Mouse (Mus musculus): ENCODE data around the gene Hoxb7. TPM values are rescaled to one million over a fixed set of nuclear protein-coding genes. Genes with fewer than 3 reads are reported as not detected.

Hoxb7 gene
- polyA plus RNA-seq, 1 experiment from 2014 or later: 12.4 TPM

DNA sequence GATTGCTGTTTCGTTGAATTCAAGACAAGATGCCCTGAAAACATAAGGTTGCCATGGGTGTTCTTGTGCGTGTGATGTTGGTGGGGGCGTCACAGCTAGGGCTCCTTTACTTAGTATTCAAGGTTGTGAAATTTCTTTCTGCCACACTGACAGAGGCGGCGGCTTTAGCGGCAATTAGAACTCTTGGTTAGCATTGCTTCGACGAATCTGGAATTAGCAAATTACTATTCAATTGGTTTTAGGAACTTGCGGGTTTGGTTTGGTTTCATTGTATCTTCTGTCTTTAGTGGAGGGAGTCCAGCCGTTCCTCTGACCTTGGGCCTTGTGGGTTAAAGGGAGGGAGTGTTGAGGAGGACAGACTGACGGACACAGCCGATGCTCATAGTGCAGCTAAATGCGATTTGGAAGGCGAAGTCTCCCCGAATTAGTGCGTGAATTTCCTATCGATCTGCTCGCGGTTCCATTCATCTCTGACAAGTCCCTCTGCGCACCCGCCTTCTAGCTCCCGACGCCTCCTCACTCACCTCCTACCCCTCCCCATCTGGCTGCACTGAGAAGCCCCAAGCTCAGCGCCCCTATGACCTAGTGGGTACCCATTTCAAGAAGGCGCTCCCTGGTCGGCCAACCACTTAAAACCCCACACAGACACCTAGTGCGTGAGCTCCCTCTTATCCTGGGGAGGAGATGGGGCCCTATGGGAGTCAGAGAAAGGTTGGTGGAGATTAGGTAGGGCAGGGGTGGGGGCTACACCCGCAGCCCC is 31.4 kb downstream of the Hoxb7 start, which contains the start of gene Hoxb4:
Gene Hoxb4, plus strand, starts transcription at position 660 of the 760 bp plus-strand sequence.
- 9% methylated on average over 28 of the region's 28 CpGs for WGBS
- Histone ChIP-seq H3K36me3 (no peaks in the 10 kb centered on the region), H3K4me3 (replicated peaks) (peak within 1 kb of the TSS; percentile 64), H3K27me3 (replicated peaks) (peaks cover 3% of the 10 kb centered on the region), H3K4me1 (replicated peaks) (peaks cover 21% of the 10 kb centered on the region), H3K9me3 (no peaks in the 10 kb centered on the region), H3K4me2 (replicated peaks) (peak within 1 kb of the TSS; percentile 81), H3K9ac (peak within 1 kb of the TSS; percentile 83), H3K27ac (peak within 1 kb of the TSS; percentile 98)
- peak; percentile 3; the same call in 1 of the 2 replicates for ATAC-seq

DNA sequence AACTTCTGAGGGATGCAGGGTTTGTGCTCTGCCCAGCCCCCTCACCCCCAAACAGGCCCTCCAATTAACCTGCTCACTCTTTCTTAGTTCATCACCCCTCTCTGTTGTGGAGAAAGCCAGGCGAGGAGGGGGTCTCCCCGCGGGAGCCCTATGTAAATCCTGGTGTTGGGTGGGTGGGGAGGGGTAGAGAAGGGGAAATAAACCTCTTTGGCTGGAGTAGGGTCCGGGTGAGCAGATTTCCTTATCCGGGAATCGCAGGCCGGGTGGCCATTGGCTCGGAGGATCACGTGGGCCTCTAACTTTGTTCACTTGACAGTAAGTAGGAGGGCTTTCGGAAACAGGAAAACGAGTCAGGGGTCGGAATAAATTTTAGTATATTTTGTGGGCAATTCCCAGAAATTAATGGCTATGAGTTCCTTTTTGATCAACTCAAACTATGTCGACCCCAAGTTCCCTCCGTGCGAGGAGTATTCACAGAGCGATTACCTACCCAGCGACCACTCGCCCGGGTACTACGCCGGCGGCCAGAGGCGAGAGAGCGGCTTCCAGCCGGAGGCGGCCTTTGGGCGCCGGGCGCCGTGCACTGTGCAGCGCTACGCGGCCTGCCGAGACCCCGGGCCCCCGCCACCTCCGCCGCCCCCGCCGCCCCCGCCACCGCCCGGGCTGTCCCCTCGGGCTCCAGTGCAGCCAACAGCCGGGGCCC is 32.1 kb downstream of the Hoxb7 start:
- H3K4me1 ChIP-seq (replicated peaks): peaks cover 20% of the 10 kb centered on the region

DNA sequence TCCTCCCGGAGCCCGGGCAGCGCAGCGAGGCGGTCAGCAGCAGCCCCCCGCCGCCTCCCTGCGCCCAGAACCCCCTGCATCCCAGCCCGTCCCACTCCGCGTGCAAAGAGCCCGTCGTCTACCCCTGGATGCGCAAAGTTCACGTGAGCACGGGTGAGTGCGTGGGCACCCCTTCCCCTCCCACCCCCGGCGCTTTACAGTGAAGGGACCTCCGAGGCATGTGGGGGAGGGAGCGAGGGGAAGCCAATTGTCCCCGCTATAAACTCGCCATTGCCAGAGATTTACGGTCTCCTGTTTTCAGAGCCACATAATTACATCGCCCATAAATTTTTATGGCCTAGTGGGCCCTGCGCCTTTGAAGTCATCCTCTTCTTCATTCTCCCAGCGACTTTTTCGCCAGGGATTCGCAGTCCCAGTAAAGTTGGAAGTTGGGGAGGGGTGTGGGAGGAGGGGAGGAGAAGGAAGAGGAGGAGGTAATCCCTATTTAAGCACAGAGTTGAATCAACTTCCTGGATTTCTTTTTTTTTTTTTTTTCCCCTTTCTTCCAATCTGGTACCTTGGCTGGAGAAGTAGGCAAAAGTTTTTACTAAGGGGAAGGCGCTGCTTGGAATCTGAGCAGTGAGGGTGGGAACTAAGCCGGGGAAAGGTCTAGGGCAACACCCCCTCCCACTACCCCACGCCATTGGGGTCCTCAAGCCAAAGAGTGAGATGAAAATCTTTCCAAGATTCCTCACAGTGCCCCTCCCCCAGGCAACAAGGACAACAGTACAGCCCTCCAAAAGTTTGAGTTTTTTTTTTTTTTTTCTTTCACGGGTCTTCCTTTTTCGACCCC is 32.9 kb downstream of the Hoxb7 start:
- Histone ChIP-seq H3K27ac (peak overlapping the region; percentile 98), H3K9ac (peak overlapping the region; percentile 83), H3K27me3 (replicated peaks) (peaks cover 6% of the 10 kb centered on the region), H3K4me3 (replicated peaks) (peak overlapping the region; percentile 64), H3K36me3 (no peaks in the 10 kb centered on the region), H3K9me3 (no peaks in the 10 kb centered on the region), H3K4me2 (replicated peaks) (peak overlapping the region; percentile 81), H3K4me1 (replicated peaks) (peaks cover 19% of the 10 kb centered on the region)
- ATAC-seq: peak; percentile 57
- 1% methylated on average over 34 of the region's 34 CpGs for WGBS

More for the DNA sequence above, 32.1 kb downstream of the Hoxb7 start:
- Histone ChIP-seq H3K36me3 (no peaks in the 10 kb centered on the region), H3K9me3 (no peaks in the 10 kb centered on the region), H3K4me2 (replicated peaks) (peak overlapping the region; percentile 81), H3K27ac (peak overlapping the region; percentile 98), H3K4me3 (replicated peaks) (peak overlapping the region; percentile 64), H3K9ac (peak overlapping the region; percentile 83), H3K27me3 (replicated peaks) (peaks cover 3% of the 10 kb centered on the region)
- ATAC-seq: peak; percentile 77
- 0% methylated on average over 43 of the region's 45 CpGs for WGBS

DNA sequence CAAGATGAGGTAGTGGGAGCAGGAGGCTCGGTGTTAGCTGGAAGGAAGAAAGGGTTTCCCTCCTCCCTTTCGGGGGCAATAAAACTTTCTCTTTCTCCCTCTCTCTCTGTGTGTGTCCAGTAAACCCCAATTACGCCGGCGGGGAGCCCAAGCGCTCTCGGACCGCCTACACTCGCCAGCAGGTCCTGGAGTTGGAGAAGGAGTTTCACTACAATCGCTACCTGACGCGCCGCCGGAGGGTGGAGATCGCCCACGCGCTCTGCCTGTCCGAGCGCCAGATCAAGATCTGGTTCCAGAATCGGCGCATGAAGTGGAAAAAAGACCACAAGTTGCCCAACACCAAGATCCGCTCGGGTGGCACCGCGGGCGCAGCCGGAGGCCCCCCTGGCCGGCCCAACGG is 33.5 kb downstream of the Hoxb7 start:
- Histone ChIP-seq H3K4me2 (replicated peaks) (peak overlapping the region; percentile 81), H3K4me1 (replicated peaks) (peaks cover 19% of the 10 kb centered on the region), H3K4me3 (replicated peaks) (peak overlapping the region; percentile 64), H3K9ac (peak overlapping the region; percentile 83), H3K36me3 (no peaks in the 10 kb centered on the region), H3K9me3 (no peaks in the 10 kb centered on the region), H3K27me3 (replicated peaks) (peaks cover 4% of the 10 kb centered on the region), H3K27ac (peak overlapping the region; percentile 98)
- ATAC-seq: peak; percentile 5; the same call in 1 of the 2 replicates
- under 1% methylated on average over 29 of the region's 29 CpGs for WGBS

DNA sequence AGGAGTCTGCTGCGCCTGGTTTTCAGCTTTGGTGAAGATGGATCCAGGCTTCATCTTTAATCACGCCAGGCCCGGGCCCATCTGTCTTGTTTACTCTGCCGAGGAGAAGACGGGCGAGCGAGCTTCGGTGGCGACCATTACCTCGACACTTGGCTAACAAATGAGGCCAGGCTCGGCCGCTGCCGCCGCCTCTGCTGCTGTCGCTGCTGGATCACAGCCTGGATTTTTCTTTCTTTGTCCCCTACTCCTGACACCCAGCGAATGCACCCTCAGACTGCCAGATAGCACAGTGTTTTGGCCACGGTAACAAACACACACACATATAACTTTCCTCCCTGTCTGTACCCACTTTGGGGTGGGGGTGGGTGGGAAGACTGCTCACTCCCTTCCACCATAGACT is 34.3 kb downstream of the Hoxb7 start:
- H3K27ac ChIP-seq: peak overlapping the region; percentile 98
- 25% methylated on average over 17 of the region's 17 CpGs for WGBS
- peak overlapping the region; percentile 64 for H3K4me3 ChIP-seq (replicated peaks)
- no peaks in the 10 kb centered on the region for H3K36me3 ChIP-seq
- peaks cover 18% of the 10 kb centered on the region for H3K4me1 ChIP-seq (replicated peaks)
- ATAC-seq: no peak
- peak overlapping the region; percentile 83 for H3K9ac ChIP-seq
- peaks cover 2% of the 10 kb centered on the region; the same call in 1 of the 2 replicates for H3K27me3 ChIP-seq (replicated peaks)
- peak overlapping the region; percentile 81 for H3K4me2 ChIP-seq (replicated peaks)
- no peaks in the 10 kb centered on the region for H3K9me3 ChIP-seq

DNA sequence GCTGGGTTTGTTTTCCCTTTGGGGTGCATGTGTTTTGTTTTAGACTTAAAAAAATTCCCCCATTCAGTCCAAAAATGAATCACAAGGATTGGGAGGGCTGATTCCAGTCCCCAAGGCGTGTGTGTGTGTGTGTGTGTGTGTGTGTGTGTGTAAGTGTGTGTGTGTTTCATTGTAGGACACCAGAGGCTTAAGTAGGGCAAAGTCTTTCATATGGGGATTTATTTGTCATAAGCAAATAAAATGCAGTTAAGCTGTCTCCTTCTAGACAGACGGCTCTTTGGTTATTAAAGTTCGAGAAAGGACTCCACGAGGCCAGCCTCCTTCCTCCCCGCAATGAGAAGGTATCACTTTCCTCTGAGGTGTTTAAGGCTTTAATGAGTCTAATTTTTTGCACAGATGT is 35.4 kb downstream of the Hoxb7 start:
- Histone ChIP-seq H3K27me3 (replicated peaks) (0 out of 2 replicates have a peak, but pooled peaks cover 2% of the 10 kb centered on the region), H3K4me2 (replicated peaks) (peak overlapping the region; percentile 81), H3K9ac (peak overlapping the region; percentile 49), H3K36me3 (no peaks in the 10 kb centered on the region), H3K9me3 (no peaks in the 10 kb centered on the region), H3K4me1 (replicated peaks) (peaks cover 11% of the 10 kb centered on the region; the same call in 1 of the 2 replicates), H3K27ac (peak overlapping the region; percentile 89), H3K4me3 (replicated peaks) (no peak overlapping the region; the same call in 1 of the 2 replicates)
- WGBS: 20% methylated on average over 5 of the region's 5 CpGs
- ATAC-seq: no peak

DNA sequence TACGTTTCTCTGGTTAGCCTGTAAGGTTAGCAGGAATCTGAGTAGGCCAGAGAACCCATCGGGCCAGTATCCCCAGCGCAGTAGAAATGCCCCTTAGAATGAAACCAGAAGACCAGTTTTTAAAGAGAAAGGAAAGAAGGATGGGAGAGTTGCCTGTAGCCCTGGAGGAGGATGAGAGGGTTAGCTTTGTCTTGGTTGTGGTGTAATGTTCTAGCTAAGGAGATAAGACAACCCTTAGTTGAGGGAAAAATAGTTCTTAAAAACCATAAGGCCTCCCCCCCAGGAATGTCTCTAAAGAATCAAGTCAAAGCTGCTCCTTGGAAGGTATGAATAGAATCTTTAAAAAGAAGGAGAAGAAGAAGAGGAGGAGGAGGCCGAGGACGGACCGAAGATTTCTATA is 36.3 kb downstream of the Hoxb7 start:
- H3K4me2 ChIP-seq (replicated peaks): peak overlapping the region; percentile 81
- ATAC-seq: no peak
- H3K9ac ChIP-seq: peak overlapping the region; percentile 49
- H3K27me3 ChIP-seq (replicated peaks): 0 out of 2 replicates have a peak, but pooled peaks cover 2% of the 10 kb centered on the region
- peak overlapping the region; percentile 2; the same call in 1 of the 2 replicates for H3K4me3 ChIP-seq (replicated peaks)
- 34% methylated on average over 6 of the region's 6 CpGs for WGBS
- peaks cover 10% of the 10 kb centered on the region for H3K4me1 ChIP-seq (replicated peaks)
- H3K27ac ChIP-seq: peak overlapping the region; percentile 89
- no peaks in the 10 kb centered on the region for H3K9me3 ChIP-seq
- H3K36me3 ChIP-seq: no peaks in the 10 kb centered on the region

DNA sequence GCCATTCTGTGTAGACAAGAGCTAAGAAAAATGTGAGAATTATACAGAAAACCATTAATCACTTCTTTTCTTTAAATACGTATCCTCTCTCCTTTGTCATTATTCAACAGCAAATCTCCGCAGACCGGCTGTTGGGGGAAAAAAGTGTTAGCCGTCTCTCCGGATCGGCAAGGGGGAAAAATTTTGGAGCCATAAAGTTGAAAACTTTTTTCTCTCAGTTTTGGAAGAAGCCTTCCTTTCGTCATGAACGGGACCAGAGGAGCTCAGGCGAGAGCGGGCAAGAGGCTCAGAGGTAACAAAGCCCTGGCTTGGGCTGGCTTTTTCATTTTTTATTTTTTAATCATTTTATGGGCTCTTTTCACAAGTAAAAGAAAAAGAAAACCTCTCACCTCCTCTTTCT is 36.7 kb downstream of the Hoxb7 start, which contains the start of gene Hoxb3:
Gene Hoxb3, plus strand, starts transcription at position 173 of the 400 bp plus-strand sequence.
- ATAC-seq: no peak
- Histone ChIP-seq H3K36me3 (no peaks in the 10 kb centered on the region), H3K4me1 (replicated peaks) (peaks cover 10% of the 10 kb centered on the region), H3K27me3 (replicated peaks) (0 out of 2 replicates have a peak, but pooled peaks cover 2% of the 10 kb centered on the region), H3K4me3 (replicated peaks) (peak within 1 kb of the TSS; percentile 20), H3K4me2 (replicated peaks) (peak within 1 kb of the TSS; percentile 81), H3K27ac (peak within 1 kb of the TSS; percentile 89), H3K9ac (peak within 1 kb of the TSS; percentile 49), H3K9me3 (no peaks in the 10 kb centered on the region)
- WGBS: 26% methylated on average over 10 of the region's 10 CpGs

DNA sequence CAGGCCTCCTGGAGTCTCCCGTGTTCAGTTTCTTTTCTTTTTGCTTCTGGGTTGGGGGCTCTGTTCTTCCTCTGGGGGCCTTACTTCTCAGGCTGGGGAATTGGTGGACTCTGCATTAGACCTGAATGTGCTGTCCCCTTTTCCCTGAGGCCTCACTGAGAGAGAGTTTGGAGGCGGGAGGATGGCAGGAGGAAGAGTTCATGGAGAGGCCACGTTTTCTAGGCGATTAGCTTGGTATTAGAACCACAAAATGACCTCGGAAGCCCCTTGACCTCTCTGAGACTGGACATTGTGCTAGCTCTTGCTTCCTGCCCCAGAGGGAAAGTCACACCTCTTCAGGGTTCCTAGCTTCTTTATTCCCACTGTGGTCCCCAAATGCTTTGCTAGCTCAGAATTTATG is 37.7 kb downstream of the Hoxb7 start:
- Histone ChIP-seq H3K9me3 (no peaks in the 10 kb centered on the region), H3K4me1 (replicated peaks) (peaks cover 11% of the 10 kb centered on the region), H3K4me3 (replicated peaks) (peak overlapping the region; percentile 20), H3K27ac (peak overlapping the region; percentile 89), H3K27me3 (replicated peaks) (0 out of 2 replicates have a peak, but pooled peaks cover 2% of the 10 kb centered on the region), H3K9ac (peak overlapping the region; percentile 49), H3K4me2 (replicated peaks) (peak overlapping the region; percentile 81), H3K36me3 (no peaks in the 10 kb centered on the region)
- WGBS: 20% methylated on average over 5 of the region's 5 CpGs
- no peak for ATAC-seq

DNA sequence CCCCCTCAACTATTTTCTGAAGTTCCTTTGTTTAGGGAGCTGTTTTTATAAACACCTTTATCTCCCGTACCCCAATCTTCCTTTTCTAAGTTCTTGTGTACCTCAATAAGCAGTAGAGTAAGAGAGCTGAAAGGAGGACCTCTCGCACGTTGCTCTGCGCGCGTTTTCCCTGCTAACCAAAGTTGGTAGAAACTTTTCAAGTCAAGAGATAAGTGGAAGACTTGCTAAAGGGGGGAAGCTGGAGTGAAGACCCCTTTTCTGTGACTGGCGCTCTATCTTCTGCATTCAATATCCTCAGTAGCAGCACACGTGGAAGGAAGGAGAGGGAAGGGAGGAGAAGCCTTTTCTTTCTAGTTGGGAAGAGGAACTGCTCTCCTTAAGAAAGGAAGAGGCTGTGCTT is 38.5 kb downstream of the Hoxb7 start:
- 30% methylated on average over 8 of the region's 8 CpGs for WGBS

DNA sequence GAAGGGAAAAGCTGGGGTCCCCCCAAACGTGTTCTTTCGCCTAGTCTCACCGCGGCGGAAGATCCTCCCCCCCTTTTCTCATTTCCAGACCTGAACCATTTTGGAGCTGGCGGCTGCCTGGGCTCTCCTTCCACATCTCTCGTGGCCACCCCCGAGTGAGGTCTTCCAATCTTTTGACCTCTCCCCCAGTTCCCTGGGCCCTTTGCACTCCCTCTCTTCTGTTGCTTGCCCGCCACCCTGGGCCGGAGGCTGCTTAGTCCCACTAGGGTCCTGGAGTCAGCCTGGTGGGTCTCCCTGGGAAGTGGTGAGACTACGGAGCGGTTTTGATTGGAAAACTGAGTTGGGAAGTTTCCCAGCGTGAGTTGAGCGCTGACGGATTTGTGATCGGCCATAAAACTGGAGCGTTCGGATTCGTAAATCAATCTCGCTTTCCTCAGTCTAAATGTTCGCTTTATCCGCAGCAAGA is 39.4 kb downstream of the Hoxb7 start:
- no peak for ATAC-seq
- peak overlapping the region; percentile 89 for H3K27ac ChIP-seq

More for the DNA sequence above, 38.5 kb downstream of the Hoxb7 start:
- 0 out of 2 replicates have a peak, but pooled peaks cover 2% of the 10 kb centered on the region for H3K27me3 ChIP-seq (replicated peaks)
- no peaks in the 10 kb centered on the region for H3K9me3 ChIP-seq
- peak overlapping the region; percentile 89 for H3K27ac ChIP-seq
- no peaks in the 10 kb centered on the region for H3K36me3 ChIP-seq
- peak overlapping the region; percentile 81 for H3K4me2 ChIP-seq (replicated peaks)
- peak overlapping the region; percentile 29 for H3K4me3 ChIP-seq (replicated peaks)
- ATAC-seq: no peak
- H3K9ac ChIP-seq: peak overlapping the region; percentile 49
- H3K4me1 ChIP-seq (replicated peaks): peaks cover 17% of the 10 kb centered on the region

More for the DNA sequence above, 39.4 kb downstream of the Hoxb7 start:
- Histone ChIP-seq H3K9me3 (no peaks in the 10 kb centered on the region), H3K9ac (peak overlapping the region; percentile 49), H3K36me3 (no peaks in the 10 kb centered on the region), H3K4me2 (replicated peaks) (peak overlapping the region; percentile 81), H3K27me3 (replicated peaks) (0 out of 2 replicates have a peak, but pooled peaks cover 2% of the 10 kb centered on the region), H3K4me3 (replicated peaks) (peak overlapping the region; percentile 29), H3K4me1 (replicated peaks) (peaks cover 23% of the 10 kb centered on the region)
- WGBS: 18% methylated on average over 22 of the region's 22 CpGs

Measured in intestine, embryonic 15.5 days (tissue).